Mouse (Mus musculus) lung, adult 2 months (tissue): ENCODE measurements around the gene Fhdc1. TPM values are rescaled to one million over a fixed set of nuclear protein-coding genes. Genes with fewer than 3 reads are reported as not detected.

Experiments used
- DNase-seq: peaks from one replicate; pipeline ENCODE4 v3.0.0; 2022
- H3K4me1 ChIP-seq: fragments of 200-500 bp; 2 replicates; pipeline ENCODE4 v1.6.1; 2011; ENCODE audit warnings: low read length; ENCODE audit not compliant: control insufficient read depth, insufficient read depth
- H3K4me3 ChIP-seq: fragments of 200-500 bp; replicated peaks from 2 replicates; pipeline ENCODE3; 2011; ENCODE audit warnings: low read depth, mild to moderate bottlenecking, control low read depth, low read length; ENCODE audit errors: extremely low read depth
- CTCF ChIP-seq: fragments of 200-500 bp; IDR thresholded peaks from 2 replicates; pipeline ENCODE4 v1.5.1; 2011; ENCODE audit warnings: mild to moderate bottlenecking, low read length, control low read depth; ENCODE audit not compliant: insufficient read depth
- POLR2A ChIP-seq: fragments of 200-500 bp; IDR thresholded peaks from 2 replicates; pipeline ENCODE4 v1.6.1; 2011; ENCODE audit warnings: low read depth, mild to moderate bottlenecking, control low read depth, low read length, borderline replicate concordance; ENCODE audit errors: extremely low read depth
- WGBS: fragments of 180-500 bp; shearing (Covaris S2); methylation state at CpG from one replicate; pipeline ENCODE4 v1.1.7; 2018; 5-methylcytosine and 5-hydroxymethylcytosine counted together
- polyA plus RNA-seq: library from polyadenylated mRNA; depleted of rRNA; stranded (reverse); fragments of >200 nt; gene quantifications from 2 replicates; pipeline ENCODE4 v1.2.3, GENCODE M21; 2012

The Fhdc1 gene
- polyA plus RNA-seq, 1 experiment: 13.3 TPM

DNA sequence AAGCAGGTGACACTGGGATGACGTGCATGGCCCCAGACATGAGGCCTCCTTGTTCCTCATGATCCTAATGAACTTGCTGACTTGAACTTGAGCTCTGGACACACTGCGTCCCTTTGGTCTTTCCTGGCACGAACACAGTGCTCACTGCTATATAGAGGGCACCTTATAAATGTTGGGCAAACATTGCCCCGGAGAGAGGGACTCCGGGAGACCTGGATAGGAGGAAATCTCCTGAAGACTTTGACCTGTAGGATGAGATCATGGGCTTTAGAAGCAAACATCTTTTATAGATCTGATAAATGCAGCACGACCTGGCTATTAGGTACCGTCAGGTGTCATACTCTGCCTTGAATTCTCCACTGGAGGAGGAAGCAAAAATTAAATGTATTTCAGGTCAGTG, 43.3 kb downstream of the Fhdc1 start:
- DNase-seq: no peak
- 93% methylated on average over 7 of the region's 7 CpGs for WGBS
- TF ChIP-seq CTCF (no peak), POLR2A (no peak)

DNA sequence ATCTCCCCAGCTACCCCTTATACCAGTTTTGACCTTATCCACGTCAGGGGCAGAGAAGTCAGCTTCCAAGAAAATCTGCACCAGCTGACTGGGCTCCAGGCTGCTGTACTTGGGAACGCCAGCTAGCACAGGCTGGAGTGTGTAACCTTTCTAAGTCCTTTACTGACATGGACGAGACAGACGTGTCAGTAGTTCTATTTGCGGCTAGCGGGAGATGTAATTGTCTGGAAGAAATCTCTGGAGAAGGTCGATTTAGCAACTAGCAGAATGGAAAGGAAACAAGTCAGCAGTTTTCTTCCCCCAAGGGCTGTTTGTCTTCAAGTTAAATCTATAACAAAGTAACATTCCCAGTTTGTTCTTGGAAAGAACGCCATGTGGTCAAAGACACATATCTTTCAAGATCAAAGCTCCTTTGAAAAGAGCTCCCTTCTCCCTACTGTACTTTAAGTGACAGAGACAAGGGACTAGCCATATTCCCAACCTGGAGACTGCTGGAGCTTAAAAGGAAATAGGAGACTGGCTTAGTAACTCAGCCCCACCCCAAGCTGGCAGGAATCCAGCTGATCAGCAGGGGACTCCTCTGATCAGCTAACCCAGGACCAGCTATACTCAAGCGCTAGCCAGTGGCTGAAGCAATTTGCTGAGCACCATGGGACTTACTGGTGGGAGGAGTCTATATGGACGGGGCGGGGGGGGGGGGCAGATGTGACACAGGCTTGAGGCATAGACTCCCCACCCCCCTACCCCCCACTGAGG, 44.8 kb downstream of the Fhdc1 start:
- no peak for DNase-seq
- WGBS: 38% methylated on average over 11 of the region's 11 CpGs
- Histone ChIP-seq H3K4me1 (peaks cover 2% of the 10 kb centered on the region; the same call in 1 of the 2 replicates), H3K4me3 (no peak overlapping the region)
- TF ChIP-seq CTCF (no peak), POLR2A (no peak)

More for the DNA sequence above, 43.3 kb downstream of the Fhdc1 start:
- H3K4me1 ChIP-seq: no peaks in the 10 kb centered on the region; the same call in 1 of the 2 replicates
- H3K4me3 ChIP-seq: no peak overlapping the region

GRCm38 (mm10) chr3:84432797-84433445, 47.3 kb downstream of the Fhdc1 start:
- Histone ChIP-seq H3K4me1 (peaks cover 2% of the 10 kb centered on the region; the same call in 1 of the 2 replicates), H3K4me3 (no peak overlapping the region)
- no peak for DNase-seq
- TF ChIP-seq CTCF (no peak), POLR2A (no peak)
- 92% methylated on average over 10 of the region's 10 CpGs for WGBS

DNA sequence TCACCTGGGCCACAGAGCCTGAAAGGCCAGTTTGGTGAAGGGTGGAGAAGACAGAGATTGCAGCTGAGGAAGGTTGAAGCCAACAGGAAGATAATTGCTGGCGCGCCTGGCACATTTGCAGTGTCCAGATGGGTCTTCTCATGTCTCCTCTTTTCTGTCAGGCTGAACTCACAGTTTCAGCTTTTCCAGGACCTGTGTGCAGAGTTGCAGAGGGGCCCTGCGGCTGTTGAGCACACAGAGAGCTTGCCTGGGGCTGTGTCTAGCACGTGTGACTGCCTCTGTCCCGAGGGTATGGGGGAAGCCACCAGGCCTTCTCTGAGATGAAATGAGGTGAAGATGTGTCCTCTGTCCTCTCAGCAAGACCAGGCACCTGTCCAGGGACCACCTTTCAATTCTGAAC, 49.0 kb downstream of the Fhdc1 start:
- no peak for DNase-seq
- WGBS: 58% methylated on average over 5 of the region's 5 CpGs
- no peak overlapping the region for H3K4me3 ChIP-seq
- TF ChIP-seq POLR2A (no peak), CTCF (no peak)
- H3K4me1 ChIP-seq: peaks cover 2% of the 10 kb centered on the region; the same call in 1 of the 2 replicates

GRCm38 (mm10) chr3:84430152-84430551, 50.1 kb downstream of the Fhdc1 start:
- TF ChIP-seq CTCF: no peak
- TF ChIP-seq POLR2A: no peak
- WGBS: 30% methylated on average over 2 of the region's 2 CpGs

DNA sequence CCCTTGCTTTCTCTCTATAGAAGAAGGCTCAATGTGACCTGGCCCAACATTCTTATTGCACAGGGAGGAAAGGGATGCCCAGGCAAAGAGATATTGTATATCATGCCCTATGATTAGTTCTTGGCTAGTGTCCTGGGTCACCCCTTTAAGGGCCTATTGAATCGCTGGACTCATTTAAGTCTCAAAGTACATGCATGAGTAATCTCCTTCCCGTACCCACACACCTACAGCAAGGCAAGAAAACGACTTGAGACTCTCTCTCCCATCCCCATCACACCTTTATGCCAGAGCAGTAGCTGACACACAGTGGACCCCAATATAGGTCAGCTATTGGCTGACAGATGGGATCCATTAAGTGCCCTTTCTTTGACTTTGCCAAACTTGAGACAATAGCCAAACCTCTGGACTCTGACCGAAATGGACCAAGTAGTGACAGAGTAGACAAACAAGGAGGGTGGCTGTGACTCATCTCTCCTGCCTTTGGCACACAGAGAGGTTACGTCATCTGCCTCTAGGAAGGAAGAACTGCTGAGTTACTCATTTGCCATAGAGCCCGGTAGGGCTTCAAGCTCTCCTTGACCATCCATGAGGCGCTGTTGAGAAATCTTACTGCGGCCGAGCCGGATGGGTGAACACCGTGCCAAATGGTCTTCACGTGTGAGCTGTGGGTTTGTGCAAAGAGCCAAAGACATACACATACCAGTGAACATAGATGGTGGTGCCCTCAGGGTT, 51.1 kb downstream of the Fhdc1 start:
- TF ChIP-seq POLR2A (no peak), CTCF (no peak)
- DNase-seq: no peak

More at GRCm38 (mm10) chr3:84430152-84430551, 50.1 kb downstream of the Fhdc1 start:
- Histone ChIP-seq H3K4me3 (no peak overlapping the region), H3K4me1 (0 out of 2 replicates have a peak, but pooled peaks cover 2% of the 10 kb centered on the region)
- DNase-seq: no peak

DNA sequence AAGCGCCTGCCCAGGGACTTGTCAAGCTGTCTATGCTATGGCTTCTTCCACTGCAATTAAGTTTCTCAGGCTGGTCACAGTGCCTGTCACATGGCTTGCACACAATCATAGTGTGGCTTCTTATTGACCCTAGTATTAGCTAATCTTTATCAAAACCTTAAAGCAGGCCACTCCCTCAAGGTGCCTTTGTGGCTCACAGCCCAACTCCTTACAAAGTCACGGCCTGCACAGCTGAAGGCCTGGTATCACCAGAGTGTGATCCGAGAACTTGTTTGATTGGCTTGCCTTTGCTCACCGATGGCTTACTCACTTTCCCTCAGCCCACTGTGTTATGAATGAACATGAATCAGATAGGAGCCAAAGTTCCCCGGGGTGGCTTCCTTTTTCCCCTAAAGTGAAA, 52.5 kb downstream of the Fhdc1 start:
- 75% methylated on average over 5 of the region's 5 CpGs for WGBS
- Histone ChIP-seq H3K4me1 (0 out of 2 replicates have a peak, but pooled peaks cover 2% of the 10 kb centered on the region), H3K4me3 (no peak overlapping the region)
- DNase-seq: no peak
- no peak for TF ChIP-seq POLR2A
- TF ChIP-seq CTCF: no peak

More for the DNA sequence above, 51.1 kb downstream of the Fhdc1 start:
- H3K4me3 ChIP-seq: no peak overlapping the region
- WGBS: 62% methylated on average over 12 of the region's 12 CpGs
- H3K4me1 ChIP-seq: 0 out of 2 replicates have a peak, but pooled peaks cover 2% of the 10 kb centered on the region

DNA sequence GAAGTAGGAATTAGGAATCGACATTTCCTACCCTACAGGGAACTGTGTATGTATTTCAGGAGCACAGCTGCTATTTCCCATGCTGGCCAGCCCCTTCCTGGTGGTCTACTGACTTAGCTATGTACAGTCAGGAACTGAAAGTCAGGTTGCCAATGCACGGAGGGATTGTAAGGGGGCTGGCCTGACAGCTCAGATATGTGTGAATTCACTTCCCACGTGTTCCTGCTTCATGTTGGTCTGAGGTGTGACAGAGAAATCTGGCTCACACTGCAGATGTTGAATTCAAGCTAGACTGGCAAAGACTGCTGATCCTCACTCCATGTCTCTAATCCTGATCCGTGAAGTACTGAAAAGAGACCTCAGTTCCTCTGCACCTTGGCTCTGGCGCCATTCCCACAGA, 57.9 kb downstream of the Fhdc1 start:
- no peak for DNase-seq
- WGBS: 64% methylated on average over 5 of the region's 5 CpGs

GRCm38 (mm10) chr3:84413868-84414267, 66.4 kb downstream of the Fhdc1 start:
- no peak for DNase-seq
- Histone ChIP-seq H3K4me1 (no peaks in the 10 kb centered on the region), H3K4me3 (no peak overlapping the region)
- no peak for TF ChIP-seq CTCF
- TF ChIP-seq POLR2A: no peak
- WGBS: 55% methylated on average over 4 of the region's 4 CpGs

More for the DNA sequence above, 57.9 kb downstream of the Fhdc1 start:
- Histone ChIP-seq H3K4me3 (no peak overlapping the region), H3K4me1 (no peaks in the 10 kb centered on the region)
- TF ChIP-seq CTCF (no peak), POLR2A (no peak)
